Mouse (Mus musculus) limb, embryonic 10.5 days (tissue): ENCODE results near the gene Ipo11. TPM values are rescaled to one million over a fixed set of nuclear protein-coding genes. Genes with fewer than 3 reads are reported as not detected.

Experiments
- DNase-seq: peaks from one replicate; pipeline ENCODE4 v3.0.0-alpha.2; 2017; ENCODE audit warnings: low spot score
- H3K27ac ChIP-seq: fragments of 300-500 bp; sonication (generic); 2 replicates; pipeline ENCODE4 v1.5.1; 2016; ENCODE audit warnings: mild to moderate bottlenecking
- H3K27me3 ChIP-seq: fragments of 300-500 bp; sonication (generic); 2 replicates; pipeline ENCODE4 v1.6.1; 2016; ENCODE audit warnings: low read depth, mild to moderate bottlenecking; ENCODE audit not compliant: poor library complexity, severe bottlenecking
- H3K36me3 ChIP-seq: fragments of 300-500 bp; sonication (generic); 2 replicates; pipeline ENCODE4 v1.6.1; 2016; ENCODE audit warnings: mild to moderate bottlenecking, moderate library complexity
- H3K4me1 ChIP-seq: fragments of 300-500 bp; sonication (generic); 2 replicates; pipeline ENCODE4 v1.6.1; 2016
- H3K4me3 ChIP-seq: fragments of 300-500 bp; sonication (generic); 2 replicates; pipeline ENCODE4 v1.5.1; 2016; ENCODE audit warnings: mild to moderate bottlenecking, moderate library complexity
- H3K9me3 ChIP-seq: fragments of 300-500 bp; sonication (generic); replicated peaks from 2 replicates; pipeline ENCODE4 v1.6.1; 2016; ENCODE audit warnings: mild to moderate bottlenecking
- WGBS: fragments of 180-500 bp; shearing (Covaris S2); methylation state at CpG from one replicate; pipeline ENCODE4 v1.1.7; 2016; 5-methylcytosine and 5-hydroxymethylcytosine counted together
- polyA plus RNA-seq: library from polyadenylated mRNA; unstranded; fragments of >200 nt; fragmentation: Nextera tagmentation; extraction: Ambion mirVana; gene quantifications from 2 replicates; pipeline ENCODE4 v1.2.1, GENCODE M21; 2016

The Ipo11 gene
- polyA plus RNA-seq, 1 experiment from 2014 or later, result 81.4 TPM

GRCm38 (mm10) chr13:106805146-106805545 is 131.6 kb downstream of the Ipo11 start:
- no peak for DNase-seq
- Histone ChIP-seq H3K9me3 (no peaks in the 10 kb centered on the region), H3K27ac (no peak overlapping the region), H3K4me3 (no peak overlapping the region), H3K4me1 (no peaks in the 10 kb centered on the region), H3K27me3 (no peaks in the 10 kb centered on the region), H3K36me3 (peaks cover 43% of the 10 kb centered on the region)
- WGBS, result 96% methylated on average over 5 of the region's 5 CpGs

- 53% methylated on average over 3 of the region's 3 CpGs for WGBS
- Histone ChIP-seq H3K9me3 (no peaks in the 10 kb centered on the region), H3K4me1 (no peaks in the 10 kb centered on the region), H3K36me3 (peaks cover 42% of the 10 kb centered on the region), H3K27ac (no peak overlapping the region), H3K4me3 (no peak overlapping the region), H3K27me3 (no peaks in the 10 kb centered on the region)
- DNase-seq, result no peak
These were observed 138.7 kb downstream of the Ipo11 start for GRCm38 (mm10) chr13:106798026-106798425.

- Histone ChIP-seq H3K9me3 (no peaks in the 10 kb centered on the region), H3K27me3 (no peaks in the 10 kb centered on the region)
- 96% methylated on average over 7 of the region's 7 CpGs for WGBS
These were observed 147.9 kb downstream of the Ipo11 start for GRCm38 (mm10) chr13:106788817-106789216.

GRCm38 (mm10) chr13:106768807-106769206 is 168.0 kb downstream of the Ipo11 start:
- no peaks in the 10 kb centered on the region for H3K36me3 ChIP-seq
- H3K4me1 ChIP-seq, result no peaks in the 10 kb centered on the region
- no peak for DNase-seq
- no peaks in the 10 kb centered on the region for H3K9me3 ChIP-seq
- H3K27ac ChIP-seq, result no peak overlapping the region
- 90% methylated on average over 10 of the region's 10 CpGs for WGBS
- H3K27me3 ChIP-seq, result no peaks in the 10 kb centered on the region
- no peak overlapping the region for H3K4me3 ChIP-seq

More at GRCm38 (mm10) chr13:106788817-106789216, 147.9 kb downstream of the Ipo11 start:
- no peak for DNase-seq
- H3K27ac ChIP-seq, result no peak overlapping the region
- H3K36me3 ChIP-seq, result peaks cover 30% of the 10 kb centered on the region
- H3K4me1 ChIP-seq, result no peaks in the 10 kb centered on the region
- H3K4me3 ChIP-seq, result no peak overlapping the region

- no peak overlapping the region for H3K4me3 ChIP-seq
- no peaks in the 10 kb centered on the region for H3K36me3 ChIP-seq
- no peak overlapping the region for H3K27ac ChIP-seq
- WGBS, result 47% methylated on average over 1 of the region's 1 CpGs
- H3K9me3 ChIP-seq, result no peaks in the 10 kb centered on the region
- H3K27me3 ChIP-seq, result no peaks in the 10 kb centered on the region
- H3K4me1 ChIP-seq, result no peaks in the 10 kb centered on the region
- no peak for DNase-seq
These were observed 174.1 kb downstream of the Ipo11 start for GRCm38 (mm10) chr13:106762611-106763010.

GRCm38 (mm10) chr13:106761661-106762060 is 175.1 kb downstream of the Ipo11 start:
- DNase-seq, result no peak
- no peaks in the 10 kb centered on the region for H3K36me3 ChIP-seq
- no peaks in the 10 kb centered on the region for H3K4me1 ChIP-seq
- no peak overlapping the region for H3K27ac ChIP-seq
- H3K9me3 ChIP-seq, result no peaks in the 10 kb centered on the region
- WGBS, result 91% methylated on average over 1 of the region's 1 CpGs
- no peaks in the 10 kb centered on the region for H3K27me3 ChIP-seq
- no peak overlapping the region for H3K4me3 ChIP-seq

- WGBS, result 76% methylated on average over 14 of the region's 14 CpGs
- H3K4me1 ChIP-seq, result no peaks in the 10 kb centered on the region
- H3K4me3 ChIP-seq, result no peak overlapping the region
- no peaks in the 10 kb centered on the region for H3K9me3 ChIP-seq
- no peak for DNase-seq
- no peaks in the 10 kb centered on the region for H3K36me3 ChIP-seq
- H3K27me3 ChIP-seq, result no peaks in the 10 kb centered on the region
- H3K27ac ChIP-seq, result no peak overlapping the region
These were observed 176.4 kb downstream of the Ipo11 start for GRCm38 (mm10) chr13:106760232-106760875.

- WGBS, result 82% methylated on average over 5 of the region's 5 CpGs
- Histone ChIP-seq H3K9me3 (no peaks in the 10 kb centered on the region), H3K27me3 (no peaks in the 10 kb centered on the region), H3K4me3 (no peak overlapping the region), H3K27ac (no peak overlapping the region), H3K4me1 (no peaks in the 10 kb centered on the region), H3K36me3 (no peaks in the 10 kb centered on the region)
- no peak for DNase-seq
These were observed 180.9 kb downstream of the Ipo11 start for GRCm38 (mm10) chr13:106755892-106756291.

- H3K36me3 ChIP-seq, result no peaks in the 10 kb centered on the region
- no peak overlapping the region for H3K27ac ChIP-seq
- no peaks in the 10 kb centered on the region for H3K9me3 ChIP-seq
- no peak overlapping the region for H3K4me3 ChIP-seq
- H3K4me1 ChIP-seq, result no peaks in the 10 kb centered on the region
- 84% methylated on average over 3 of the region's 3 CpGs for WGBS
- DNase-seq, result no peak
- no peaks in the 10 kb centered on the region for H3K27me3 ChIP-seq
These were observed 182.5 kb downstream of the Ipo11 start for GRCm38 (mm10) chr13:106754216-106754615.

- WGBS, result 100% methylated on average over 1 of the region's 1 CpGs
- no peak overlapping the region for H3K27ac ChIP-seq
- H3K4me3 ChIP-seq, result no peak overlapping the region
- no peaks in the 10 kb centered on the region for H3K27me3 ChIP-seq
- no peaks in the 10 kb centered on the region for H3K36me3 ChIP-seq
- no peak for DNase-seq
- no peaks in the 10 kb centered on the region for H3K4me1 ChIP-seq
- H3K9me3 ChIP-seq, result no peaks in the 10 kb centered on the region
These were observed 184.8 kb downstream of the Ipo11 start for GRCm38 (mm10) chr13:106751951-106752350.

- no peaks in the 10 kb centered on the region for H3K9me3 ChIP-seq
- DNase-seq, result no peak
- H3K4me1 ChIP-seq, result no peaks in the 10 kb centered on the region
- H3K27me3 ChIP-seq, result no peaks in the 10 kb centered on the region
- 80% methylated on average over 5 of the region's 5 CpGs for WGBS
- H3K36me3 ChIP-seq, result no peaks in the 10 kb centered on the region
- H3K27ac ChIP-seq, result no peak overlapping the region
- H3K4me3 ChIP-seq, result no peak overlapping the region
These were observed 189.9 kb downstream of the Ipo11 start for GRCm38 (mm10) chr13:106746823-106747222.

- Histone ChIP-seq H3K4me3 (no peak overlapping the region), H3K9me3 (no peaks in the 10 kb centered on the region), H3K27me3 (no peaks in the 10 kb centered on the region), H3K36me3 (no peaks in the 10 kb centered on the region), H3K4me1 (no peaks in the 10 kb centered on the region), H3K27ac (no peak overlapping the region)
- no peak for DNase-seq
- WGBS, result 83% methylated on average over 6 of the region's 6 CpGs
These were observed 191.6 kb downstream of the Ipo11 start for GRCm38 (mm10) chr13:106745201-106745600.
